Mouse (Mus musculus) heart, embryonic 15.5 days (tissue): ENCODE data around the gene Spata3. TPM values are rescaled to one million over a fixed set of nuclear protein-coding genes. Genes with fewer than 3 reads are reported as not detected.

ENCODE experiments used
- ATAC-seq: fragments of 200-750 bp; cut with Nextera tagmentation; replicated peaks from 2 replicates; pipeline ENCODE4 v1.8.0; 2017; ENCODE audit warnings: low read depth, moderate TSS enrichment; ENCODE audit not compliant: insufficient number of reproducible peaks, insufficient read depth, low FRiP score
- H3K27ac ChIP-seq: fragments of 300-500 bp; sonication (generic); 2 replicates; pipeline ENCODE4 v1.5.1; 2015; ENCODE audit warnings: mild to moderate bottlenecking, inconsistent platforms
- H3K27me3 ChIP-seq: fragments of 300-500 bp; sonication (generic); 2 replicates; pipeline ENCODE4 v1.6.1; 2015; ENCODE audit warnings: inconsistent platforms
- H3K36me3 ChIP-seq: fragments of 300-500 bp; sonication (generic); 2 replicates; pipeline ENCODE4 v1.6.1; 2015; ENCODE audit warnings: mild to moderate bottlenecking, inconsistent platforms
- H3K4me1 ChIP-seq: fragments of 300-500 bp; sonication (generic); replicated peaks from 2 replicates; pipeline ENCODE4 v1.6.1; 2015; ENCODE audit warnings: inconsistent platforms
- H3K4me2 ChIP-seq: fragments of 300-500 bp; sonication (generic); 2 replicates; pipeline ENCODE4 v1.6.1; 2015; ENCODE audit warnings: inconsistent platforms, mild to moderate bottlenecking, moderate library complexity
- H3K4me3 ChIP-seq: fragments of 300-500 bp; sonication (generic); 2 replicates; pipeline ENCODE4 v1.5.1; 2015; ENCODE audit warnings: mild to moderate bottlenecking, inconsistent platforms
- H3K9ac ChIP-seq: fragments of 300-500 bp; sonication (generic); 2 replicates; pipeline ENCODE4 v1.6.1; 2015; ENCODE audit warnings: mild to moderate bottlenecking, inconsistent platforms
- H3K9me3 ChIP-seq: fragments of 300-500 bp; sonication (generic); replicated peaks from 2 replicates; pipeline ENCODE4 v1.6.1; 2016; ENCODE audit warnings: inconsistent platforms
- WGBS: fragments of 180-500 bp; shearing (Covaris S2); methylation state at CpG from one replicate; pipeline ENCODE4 v1.1.7; 2015; ENCODE audit warnings: mixed read lengths; 5-methylcytosine and 5-hydroxymethylcytosine counted together
- polyA plus RNA-seq: library from polyadenylated mRNA; unstranded; fragments of >200 nt; fragmentation: Nextera tagmentation; extraction: Ambion mirVana; gene quantifications from 2 replicates; pipeline ENCODE4 v1.2.1, GENCODE M21; 2015

The Spata3 gene
- polyA plus RNA-seq, 1 experiment from 2014 or later, result not detected

DNA sequence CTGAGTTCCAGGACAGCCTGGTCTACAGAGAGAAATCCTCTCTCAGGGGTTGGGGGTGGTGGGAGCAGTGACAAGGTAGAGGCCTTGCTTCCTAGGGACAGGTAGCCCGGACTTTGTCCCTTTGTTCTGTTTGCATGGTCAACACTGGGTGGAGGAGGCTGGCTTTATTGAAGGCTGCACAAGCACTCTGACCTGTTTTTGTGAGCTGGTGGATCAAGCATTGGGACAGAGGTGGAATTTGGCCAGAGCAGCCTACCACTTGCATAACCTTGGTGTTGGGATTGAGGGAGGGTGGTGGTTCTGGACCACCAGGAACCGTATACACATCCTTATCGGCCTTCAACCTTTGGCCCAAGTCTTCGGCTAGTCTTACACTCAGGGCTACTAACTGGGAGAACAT, 39.7 kb downstream of the Spata3 start:
- WGBS, result 87% methylated on average over 4 of the region's 4 CpGs
- no peaks in the 10 kb centered on the region for H3K27me3 ChIP-seq
- H3K36me3 ChIP-seq, result no peaks in the 10 kb centered on the region
- no peak overlapping the region for H3K4me3 ChIP-seq
- H3K9ac ChIP-seq, result no peak overlapping the region
- H3K9me3 ChIP-seq, result no peaks in the 10 kb centered on the region
- no peak overlapping the region for H3K4me2 ChIP-seq
- peaks cover 10% of the 10 kb centered on the region for H3K4me1 ChIP-seq
- no peak for ATAC-seq
- no peak overlapping the region for H3K27ac ChIP-seq

DNA sequence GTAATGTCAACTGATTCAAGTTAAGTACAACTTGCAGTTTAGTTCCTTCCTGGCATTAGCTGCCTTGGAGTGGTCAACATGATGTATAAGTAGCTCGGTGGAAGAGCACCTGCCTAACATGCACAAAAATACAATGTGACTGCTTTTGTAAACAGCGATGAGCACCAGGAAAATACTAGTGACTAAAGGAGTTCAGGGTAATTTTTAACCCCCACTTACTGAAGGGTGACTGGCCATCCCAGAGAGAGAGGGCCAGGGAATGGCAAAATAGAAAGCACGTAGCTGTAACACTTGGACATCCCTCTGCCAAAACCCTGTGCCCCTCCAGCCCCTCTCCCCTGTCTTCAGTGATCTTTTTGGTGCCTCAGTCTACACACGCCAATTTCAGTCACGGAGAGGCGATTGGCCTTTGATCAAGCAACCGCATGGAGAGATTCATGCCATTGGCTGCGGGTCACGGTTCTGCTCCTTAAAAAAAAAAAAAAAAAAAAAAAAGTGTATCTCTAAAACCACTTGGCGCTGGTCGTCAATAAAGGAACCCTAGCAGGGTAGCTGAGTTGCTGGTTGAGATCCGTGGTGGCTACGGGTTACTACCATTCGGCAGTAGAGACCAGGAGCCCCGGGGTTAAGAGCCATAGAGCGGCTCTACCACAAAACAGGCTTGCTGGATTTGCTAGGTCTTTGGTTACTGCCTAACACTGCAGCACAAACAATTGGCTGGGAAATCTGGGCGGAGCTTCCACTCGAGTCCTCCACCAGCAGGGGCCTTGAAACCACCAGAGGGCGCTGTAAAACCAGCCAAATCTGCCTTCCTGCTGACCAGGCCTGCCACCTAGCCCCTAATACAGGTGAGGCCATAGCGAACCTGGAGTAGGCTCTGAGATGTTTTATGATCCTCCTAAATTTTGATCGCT, 42.5 kb downstream of the Spata3 start:
- Histone ChIP-seq H3K36me3 (no peaks in the 10 kb centered on the region), H3K9me3 (no peaks in the 10 kb centered on the region), H3K4me3 (peak overlapping the region; percentile 51), H3K27me3 (no peaks in the 10 kb centered on the region), H3K27ac (no peak overlapping the region), H3K4me1 (peaks cover 7% of the 10 kb centered on the region), H3K4me2 (peak overlapping the region; percentile 76), H3K9ac (peak overlapping the region; percentile 48)
- peak; percentile 74 for ATAC-seq
- 10% methylated on average over 21 of the region's 21 CpGs for WGBS

DNA sequence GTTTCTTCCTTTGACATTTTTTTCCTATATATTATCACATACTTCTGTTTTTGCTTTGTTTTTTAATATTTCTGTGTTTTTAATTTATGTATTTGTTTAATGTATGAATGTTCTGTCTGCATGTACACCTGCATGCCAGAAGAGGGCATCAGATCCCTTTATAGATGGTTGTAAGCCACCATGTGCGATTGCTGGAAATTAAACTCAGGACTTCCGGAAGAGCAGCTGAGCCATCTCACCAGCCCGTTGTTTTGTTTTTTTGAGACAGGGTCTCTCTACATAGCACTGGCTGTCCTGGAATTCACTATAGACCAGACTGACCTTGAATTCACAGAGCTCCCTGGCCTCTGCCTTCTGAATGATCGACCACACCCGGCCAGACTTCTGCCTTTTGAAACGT, 45.9 kb downstream of the Spata3 start:
- Histone ChIP-seq H3K9ac (no peak overlapping the region), H3K4me2 (no peak overlapping the region), H3K36me3 (no peaks in the 10 kb centered on the region), H3K27me3 (no peaks in the 10 kb centered on the region), H3K4me1 (peaks cover 15% of the 10 kb centered on the region), H3K4me3 (no peak overlapping the region), H3K27ac (no peak overlapping the region), H3K9me3 (no peaks in the 10 kb centered on the region)
- WGBS, result 81% methylated on average over 6 of the region's 6 CpGs
- no peak for ATAC-seq

DNA sequence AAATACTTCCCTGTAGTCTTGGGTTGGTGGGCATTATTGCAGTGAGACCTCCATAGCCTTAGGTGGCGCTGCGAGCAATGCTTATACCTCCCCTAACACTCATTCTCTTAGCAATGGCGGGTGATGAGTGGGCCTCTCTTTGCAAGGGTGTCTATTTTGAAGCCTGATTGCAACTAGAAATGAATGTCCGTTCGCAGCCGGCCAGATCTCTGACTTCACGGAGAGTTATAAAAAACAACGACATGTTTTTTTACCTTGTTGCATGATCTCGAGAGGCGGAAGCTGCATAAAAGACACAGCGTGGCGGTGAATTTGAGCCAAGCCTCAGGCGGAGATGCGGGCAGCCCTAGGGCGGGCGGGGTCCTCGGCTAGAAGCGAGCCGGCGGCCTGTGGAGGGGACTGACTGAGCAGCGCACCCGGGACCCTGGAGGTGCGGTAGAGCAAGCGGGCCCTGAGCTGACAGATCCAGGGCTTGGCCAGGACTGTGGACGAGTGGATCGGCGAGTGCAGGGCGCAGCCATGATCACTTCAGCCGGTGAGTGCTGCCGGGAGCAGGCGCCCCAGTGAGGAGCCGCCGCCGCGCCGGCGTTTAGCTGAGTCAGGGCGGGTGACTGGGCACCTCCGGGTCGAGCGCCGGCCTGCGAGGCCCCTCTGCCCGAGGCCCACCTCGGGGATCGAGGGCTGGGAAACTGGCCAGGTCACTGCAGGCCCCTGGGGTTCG, 47.8 kb downstream of the Spata3 start, which contains the start of gene Psmd1:
Psmd1 (plus strand) TSS at position 117 of the 721 bp plus-strand sequence.
- peak within 1 kb of the TSS; percentile 97 for H3K9ac ChIP-seq
- H3K4me1 ChIP-seq, result peaks cover 11% of the 10 kb centered on the region
- H3K9me3 ChIP-seq, result no peaks in the 10 kb centered on the region
- H3K27ac ChIP-seq, result peak within 1 kb of the TSS; percentile 79
- ATAC-seq, result peak; percentile 91
- H3K4me3 ChIP-seq, result peak within 1 kb of the TSS; percentile 88
- 0 out of 2 replicates have a peak, but pooled peaks cover 3% of the 10 kb centered on the region for H3K36me3 ChIP-seq
- no peaks in the 10 kb centered on the region for H3K27me3 ChIP-seq
- H3K4me2 ChIP-seq, result peak within 1 kb of the TSS; percentile 65
- 0% methylated on average over 47 of the region's 47 CpGs for WGBS

DNA sequence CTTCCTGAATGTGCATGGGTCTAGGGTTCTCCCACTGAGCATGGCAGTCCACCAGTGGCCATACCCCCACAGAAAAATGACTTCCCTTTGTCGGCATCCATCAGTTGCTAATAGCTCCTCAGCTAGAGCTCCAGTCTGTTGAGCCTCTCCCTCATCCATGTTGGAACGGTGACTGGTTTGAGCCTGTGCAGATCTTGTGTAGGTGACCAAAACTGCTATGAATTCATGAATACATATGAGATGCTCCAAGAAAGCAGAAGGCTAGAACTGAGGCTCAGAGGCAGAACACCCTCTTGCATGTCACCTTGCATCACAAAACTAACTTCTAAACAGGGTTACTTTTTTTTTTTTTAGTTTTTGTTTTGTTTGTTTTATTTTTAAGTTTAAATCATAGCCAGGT, 59.9 kb downstream of the Spata3 start:
- no peak for ATAC-seq
- H3K36me3 ChIP-seq, result peaks cover 72% of the 10 kb centered on the region
- WGBS, result 92% methylated on average over 2 of the region's 2 CpGs

More for the DNA sequence above, 59.9 kb downstream of the Spata3 start:
- Histone ChIP-seq H3K9ac (no peak overlapping the region), H3K27me3 (no peaks in the 10 kb centered on the region), H3K27ac (no peak overlapping the region), H3K9me3 (no peaks in the 10 kb centered on the region), H3K4me2 (no peak overlapping the region), H3K4me1 (no peaks in the 10 kb centered on the region), H3K4me3 (no peak overlapping the region)

Other genes starting within 250 kb of the Spata3 start
- gene A630001G21Rik, start 238.2 kb upstream of the Spata3 start, polyA plus RNA-seq, result 1.1 and 1.7 TPM in 2 replicates
- gene Cab39, start 223.4 kb upstream of the Spata3 start, polyA plus RNA-seq, result 21.9 and 25.2 TPM in 2 replicates
- 181 and 231 TPM in 2 replicates for gene Itm2c, start 122.5 kb upstream of the Spata3 start, polyA plus RNA-seq
- 0.04 and 0.18 TPM in 2 replicates for gene 4933407L21Rik, start 88.3 kb upstream of the Spata3 start, polyA plus RNA-seq
- 0.06 and 0.08 TPM in 2 replicates for gene Gpr55, start 55.8 kb upstream of the Spata3 start, polyA plus RNA-seq
- gene 2810459M11Rik, start 29.0 kb downstream of the Spata3 start, polyA plus RNA-seq, result 0.28 and 0.36 TPM in 2 replicates
- 113 and 125 TPM in 2 replicates for gene Psmd1, start 47.6 kb downstream of the Spata3 start, polyA plus RNA-seq
- gene Htr2b, start 95.2 kb downstream of the Spata3 start, polyA plus RNA-seq, result 0.16 and 0.23 TPM in 2 replicates
- gene Gm21972, start 116.8 kb downstream of the Spata3 start, polyA plus RNA-seq, result 0.26 TPM in 1 of 2 replicates, not detected in the other
- 9.1 and 15.0 TPM in 2 replicates for gene Armc9, start 138.0 kb downstream of the Spata3 start, polyA plus RNA-seq